Mouse (Mus musculus): Measurements from ENCODE around the gene Mrps34. TPM values are rescaled to one million over a fixed set of nuclear protein-coding genes. Genes with fewer than 3 reads are reported as not detected.
A peak's percentile ranks its signal among the peaks of the same experiment; 100 is the strongest.

The Mrps34 gene
- polyA plus RNA-seq, 1 experiment from 2014 or later: 104 TPM

- ATAC-seq (ENCODE audit: low FRiP score, low TSS enrichment) (no peak), DNase-seq (ENCODE audit: low spot score) (no peak)
- H3K27ac ChIP-seq (replicated peaks): no peak overlapping the region
These were observed 19.9 kb upstream of the Mrps34 start for GRCm38 (mm10) chr17:24874989-24875388.

DNA sequence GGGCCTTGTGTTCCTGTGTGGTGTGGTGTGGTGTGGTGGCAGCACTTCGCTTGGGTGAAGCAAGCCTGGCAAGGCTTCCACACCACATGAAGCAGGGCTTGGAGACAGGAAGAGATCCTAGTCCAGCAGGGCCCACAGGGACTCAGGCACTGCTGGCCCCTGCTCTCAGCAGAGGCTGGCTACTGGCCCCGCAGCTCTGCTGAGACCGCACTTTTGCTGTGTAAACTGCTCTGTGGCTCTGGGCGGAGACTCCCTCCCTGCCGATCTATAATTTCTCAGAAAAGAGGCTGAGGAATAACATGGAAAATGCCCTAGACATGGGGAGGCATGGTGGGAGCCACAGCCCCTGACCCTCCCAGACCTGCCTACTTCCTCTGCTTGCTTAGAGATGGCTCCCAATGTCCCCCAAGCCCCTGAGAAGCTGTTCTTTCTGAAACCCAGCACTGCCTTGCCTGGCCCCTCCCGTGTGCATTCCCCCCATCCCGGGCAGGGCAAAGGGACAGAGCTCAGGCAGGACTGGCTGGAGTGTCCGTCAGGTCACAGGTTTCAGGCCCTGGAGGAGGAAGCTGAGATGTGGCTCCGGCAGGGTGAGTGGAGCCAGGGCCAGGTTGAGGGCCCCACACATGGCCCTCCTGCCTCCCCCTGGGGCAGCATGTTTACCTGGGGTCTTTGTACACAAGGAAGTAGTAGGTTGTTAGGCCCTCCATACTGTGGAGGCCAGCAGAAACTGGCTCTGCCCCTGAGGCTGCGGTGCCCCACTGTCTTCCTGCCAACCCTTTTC, 17.4 kb upstream of the Mrps34 start:
- no peaks in the 10 kb centered on the region for H3K27me3 ChIP-seq (ENCODE audit: control insufficient read depth, insufficient read depth, low read length)
- TF ChIP-seq EP300 (optimal IDR thresholded peaks at IDR 0.05) (no peak), CTCF (IDR thresholded peaks at IDR 0.05; ENCODE audit: low read depth) (no peak)
- ATAC-seq (ENCODE audit: low FRiP score, low TSS enrichment): peak; percentile 33
- no peaks in the 10 kb centered on the region for H3K4me1 ChIP-seq (replicated peaks; ENCODE audit: control insufficient read depth, insufficient read depth)
- H3K36me3 ChIP-seq (ENCODE audit: control insufficient read depth, insufficient read depth, low read length): no peaks in the 10 kb centered on the region
- peak overlapping the region; percentile 53 for H3K9ac ChIP-seq (ENCODE audit: low read length)
- H3K4me3 ChIP-seq (ENCODE audit: low read depth, low read length): no peak overlapping the region
- H3K4me2 ChIP-seq (replicated peaks; ENCODE audit: low read depth): peak overlapping the region; percentile 27; the same call in 1 of the 2 replicates
- no peaks in the 10 kb centered on the region for H3K9me3 ChIP-seq (ENCODE audit: control insufficient read depth, low read length)
- 30% methylated on average over 10 of the region's 10 CpGs for WGBS
- DNase-seq (ENCODE audit: low spot score): peak; percentile 46
- peak overlapping the region; percentile 76 for H3K27ac ChIP-seq (replicated peaks)

More at GRCm38 (mm10) chr17:24874989-24875388, 19.9 kb upstream of the Mrps34 start:
- H3K4me2 ChIP-seq (replicated peaks; ENCODE audit: low read depth): no peak overlapping the region
- H3K4me1 ChIP-seq (replicated peaks; ENCODE audit: control insufficient read depth, insufficient read depth): no peaks in the 10 kb centered on the region
- H3K9me3 ChIP-seq (ENCODE audit: control insufficient read depth, low read length): no peaks in the 10 kb centered on the region
- WGBS: 86% methylated on average over 8 of the region's 8 CpGs
- H3K36me3 ChIP-seq (ENCODE audit: control insufficient read depth, insufficient read depth, low read length): no peaks in the 10 kb centered on the region
- no peaks in the 10 kb centered on the region for H3K27me3 ChIP-seq (ENCODE audit: control insufficient read depth, insufficient read depth, low read length)
- H3K4me3 ChIP-seq (ENCODE audit: low read depth, low read length): no peak overlapping the region
- TF ChIP-seq EP300 (optimal IDR thresholded peaks at IDR 0.05): no peak
- TF ChIP-seq CTCF (IDR thresholded peaks at IDR 0.05; ENCODE audit: low read depth): no peak
- H3K9ac ChIP-seq (ENCODE audit: low read length): no peak overlapping the region

DNA sequence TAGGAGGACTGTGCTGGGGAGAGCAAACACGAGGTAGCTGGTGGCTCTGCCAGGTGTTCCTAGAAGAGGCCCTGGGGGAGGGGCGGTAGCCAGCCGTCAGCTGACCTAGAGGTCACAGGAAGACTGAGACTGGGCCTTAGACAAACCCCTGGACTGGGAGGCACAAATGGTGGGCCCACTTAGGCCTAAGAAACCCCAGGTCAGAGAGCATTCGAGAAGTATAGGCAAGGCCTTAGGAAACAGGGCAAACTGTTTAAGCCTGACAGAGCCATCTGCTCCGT, 16.9 kb upstream of the Mrps34 start:
- Histone ChIP-seq H3K4me3 (ENCODE audit: low read depth, low read length) (0 out of 2 replicates have a peak overlapping the region, but pooled peaks have one; percentile 2), H3K27me3 (ENCODE audit: control insufficient read depth, insufficient read depth, low read length) (no peaks in the 10 kb centered on the region), H3K9me3 (ENCODE audit: control insufficient read depth, low read length) (no peaks in the 10 kb centered on the region), H3K4me1 (replicated peaks; ENCODE audit: control insufficient read depth, insufficient read depth) (no peaks in the 10 kb centered on the region), H3K27ac (replicated peaks) (peak overlapping the region; percentile 76), H3K36me3 (ENCODE audit: control insufficient read depth, insufficient read depth, low read length) (peaks cover 4% of the 10 kb centered on the region; the same call in 1 of the 2 replicates), H3K9ac (ENCODE audit: low read length) (peak overlapping the region; percentile 53), H3K4me2 (replicated peaks; ENCODE audit: low read depth) (peak overlapping the region; percentile 27; the same call in 1 of the 2 replicates)
- ATAC-seq (ENCODE audit: low FRiP score, low TSS enrichment): peak; percentile 74
- TF ChIP-seq EP300 (optimal IDR thresholded peaks at IDR 0.05): no peak
- TF ChIP-seq CTCF (IDR thresholded peaks at IDR 0.05; ENCODE audit: low read depth): no peak
- DNase-seq (ENCODE audit: low spot score): peak; percentile 80
- 14% methylated on average over 5 of the region's 5 CpGs for WGBS

DNA sequence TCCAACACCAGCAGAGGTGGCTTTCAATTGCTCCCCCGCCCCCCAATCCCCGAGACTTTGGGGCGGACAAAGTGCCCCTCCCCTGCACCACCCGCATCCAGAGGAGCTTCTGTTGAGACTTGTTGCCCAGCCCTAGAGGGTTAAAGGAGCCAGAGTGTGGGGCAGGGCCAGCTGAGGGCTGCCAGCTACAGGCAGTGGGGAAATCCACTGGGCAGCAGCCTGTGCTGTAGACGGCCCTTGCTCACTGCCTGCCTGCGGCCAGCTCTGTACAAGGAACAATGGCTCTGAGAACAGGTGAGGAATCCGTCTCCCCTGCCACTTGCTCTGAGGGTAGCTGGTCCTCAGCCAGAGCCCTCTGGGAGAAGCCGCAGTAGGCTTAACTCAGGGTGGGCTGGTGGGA, 16.4 kb upstream of the Mrps34 start:
- no peaks in the 10 kb centered on the region for H3K27me3 ChIP-seq (ENCODE audit: control insufficient read depth, insufficient read depth, low read length)
- H3K4me3 ChIP-seq (ENCODE audit: low read depth, low read length): peak overlapping the region; percentile 2; the same call in 1 of the 2 replicates
- no peaks in the 10 kb centered on the region for H3K9me3 ChIP-seq (ENCODE audit: control insufficient read depth, low read length)
- ATAC-seq (ENCODE audit: low FRiP score, low TSS enrichment) (peak; percentile 57), DNase-seq (ENCODE audit: low spot score) (peak; percentile 48)
- peak overlapping the region; percentile 27; the same call in 1 of the 2 replicates for H3K4me2 ChIP-seq (replicated peaks; ENCODE audit: low read depth)
- H3K9ac ChIP-seq (ENCODE audit: low read length): peak overlapping the region; percentile 53
- peak overlapping the region; percentile 76 for H3K27ac ChIP-seq (replicated peaks)
- 48% methylated on average over 8 of the region's 8 CpGs for WGBS
- peaks cover 4% of the 10 kb centered on the region for H3K36me3 ChIP-seq (ENCODE audit: control insufficient read depth, insufficient read depth, low read length)
- no peak for TF ChIP-seq EP300 (optimal IDR thresholded peaks at IDR 0.05)
- no peak for TF ChIP-seq CTCF (IDR thresholded peaks at IDR 0.05; ENCODE audit: low read depth)
- no peaks in the 10 kb centered on the region for H3K4me1 ChIP-seq (replicated peaks; ENCODE audit: control insufficient read depth, insufficient read depth)

DNA sequence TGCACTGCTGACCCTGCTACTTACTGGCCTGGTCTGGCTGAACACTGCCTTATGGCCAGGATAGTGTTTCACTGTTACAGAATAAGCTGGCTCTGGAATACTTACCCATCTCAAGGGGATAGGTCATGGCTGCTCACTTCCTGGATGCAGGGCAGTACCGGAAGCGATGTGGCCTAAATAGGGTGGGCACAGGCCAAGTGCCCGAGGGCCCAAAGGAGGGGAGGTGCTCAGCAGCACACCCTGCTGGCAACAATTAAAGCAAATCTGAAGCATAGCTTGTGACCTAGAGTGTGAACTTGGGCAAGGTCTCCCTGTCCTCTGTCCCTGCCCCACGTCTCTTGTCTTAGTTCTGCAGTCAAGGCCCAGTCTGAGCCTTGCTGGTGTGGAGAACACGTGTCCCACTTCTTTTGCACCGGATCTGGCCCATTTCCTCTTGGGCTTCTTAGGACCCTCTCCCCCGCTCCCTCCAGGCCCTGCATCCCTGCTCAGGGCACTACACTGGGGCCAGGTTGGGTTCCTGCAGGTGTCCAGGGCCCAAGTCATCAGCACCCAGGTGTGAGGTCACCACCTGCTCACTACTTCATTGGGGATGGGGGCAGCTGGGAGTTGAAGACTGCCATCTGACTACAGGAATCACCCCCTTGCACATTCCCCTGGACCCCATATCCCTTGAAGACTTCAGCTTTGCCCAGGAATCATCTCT, 13.0 kb upstream of the Mrps34 start:
- TF ChIP-seq EP300 (optimal IDR thresholded peaks at IDR 0.05) (no peak), CTCF (IDR thresholded peaks at IDR 0.05; ENCODE audit: low read depth) (peak; percentile 75)
- Histone ChIP-seq H3K27me3 (ENCODE audit: control insufficient read depth, insufficient read depth, low read length) (no peaks in the 10 kb centered on the region), H3K9ac (ENCODE audit: low read length) (no peak overlapping the region), H3K4me1 (replicated peaks; ENCODE audit: control insufficient read depth, insufficient read depth) (peaks cover 3% of the 10 kb centered on the region), H3K9me3 (ENCODE audit: control insufficient read depth, low read length) (no peaks in the 10 kb centered on the region), H3K27ac (replicated peaks) (no peak overlapping the region), H3K4me2 (replicated peaks; ENCODE audit: low read depth) (no peak overlapping the region), H3K36me3 (ENCODE audit: control insufficient read depth, insufficient read depth, low read length) (peaks cover 6% of the 10 kb centered on the region), H3K4me3 (ENCODE audit: low read depth, low read length) (no peak overlapping the region)
- ATAC-seq (ENCODE audit: low FRiP score, low TSS enrichment): no peak
- 43% methylated on average over 7 of the region's 7 CpGs for WGBS
- DNase-seq (ENCODE audit: low spot score): peak; percentile 50

DNA sequence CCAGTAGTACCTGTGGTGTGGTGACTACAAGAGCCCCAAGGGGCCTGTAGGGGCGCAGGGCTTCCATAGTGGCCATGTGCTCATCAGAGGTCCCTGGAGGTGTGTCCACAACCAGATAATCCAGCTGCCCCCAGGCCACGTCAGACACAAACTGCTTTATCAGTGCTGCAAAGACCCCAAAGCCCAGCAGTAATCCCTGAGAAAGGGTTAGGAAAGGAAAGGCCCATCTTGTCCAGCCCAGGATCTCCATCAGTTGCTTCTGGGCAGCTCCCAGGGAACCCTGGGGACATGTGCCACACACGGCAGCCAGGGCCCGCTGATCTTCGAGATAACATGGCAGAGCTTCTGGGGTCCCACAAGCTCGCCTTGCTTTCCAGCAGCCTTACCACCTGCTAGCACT, 10.5 kb upstream of the Mrps34 start:
- H3K27me3 ChIP-seq (ENCODE audit: control insufficient read depth, insufficient read depth, low read length): no peaks in the 10 kb centered on the region
- DNase-seq (ENCODE audit: low spot score): no peak
- H3K9ac ChIP-seq (ENCODE audit: low read length): no peak overlapping the region
- H3K27ac ChIP-seq (replicated peaks): no peak overlapping the region
- 84% methylated on average over 6 of the region's 6 CpGs for WGBS
- H3K4me1 ChIP-seq (replicated peaks; ENCODE audit: control insufficient read depth, insufficient read depth): peaks cover 3% of the 10 kb centered on the region
- H3K4me3 ChIP-seq (ENCODE audit: low read depth, low read length): no peak overlapping the region
- no peak for TF ChIP-seq CTCF (IDR thresholded peaks at IDR 0.05; ENCODE audit: low read depth)
- TF ChIP-seq EP300 (optimal IDR thresholded peaks at IDR 0.05): no peak
- ATAC-seq (ENCODE audit: low FRiP score, low TSS enrichment): no peak
- H3K4me2 ChIP-seq (replicated peaks; ENCODE audit: low read depth): no peak overlapping the region
- H3K36me3 ChIP-seq (ENCODE audit: control insufficient read depth, insufficient read depth, low read length): peaks cover 6% of the 10 kb centered on the region
- H3K9me3 ChIP-seq (ENCODE audit: control insufficient read depth, low read length): no peaks in the 10 kb centered on the region

All from stomach, postnatal 0 days (tissue).